Comparison of ENCODE assay signal across 28 mouse cellular contexts in genomic region chr10:120488526-120488925, GRCm38 (mm10). TPM values are rescaled to one million over a fixed set of nuclear protein-coding genes. Genes with fewer than 3 reads are reported as not detected.
"Had no signal": no experiment of that assay in that cellular context is flagged by ENCODE, and none has a peak within 500 bp of the region (broad histone marks: within the 10 kb centered on the region; RNA-seq: fewer than 3 reads in every experiment).

No protein-coding gene starts in this region.

- H3K9ac ChIP-seq: embryonic facial prominence, embryonic 12.5 days; embryonic facial prominence, embryonic 13.5 days; embryonic facial prominence, embryonic 15.5 days; forebrain, embryonic 12.5 days; forebrain, embryonic 13.5 days; forebrain, embryonic 15.5 days; forebrain, postnatal 0 days; heart, embryonic 12.5 days had no signal

- H3K4me1 ChIP-seq: embryonic facial prominence, embryonic 15.5 days; forebrain, embryonic 10.5 days; forebrain, embryonic 12.5 days; forebrain, embryonic 13.5 days; forebrain, embryonic 15.5 days; heart, embryonic 12.5 days had no signal

- DNase-seq: cerebellum, postnatal 10 days; cerebellum, postnatal 14 days; cerebellum, postnatal 25 days; cerebellum, postnatal 36 days; embryo, embryonic 11 days; forebrain, postnatal 0 days; gastrocnemius, adult 2 months; gastrocnemius, postnatal 10 days; gastrocnemius, postnatal 14 days; gastrocnemius, postnatal 25 days; gastrocnemius, postnatal 36 days; heart, adult 18-20 months had no signal

- H3K36me3 ChIP-seq: embryonic facial prominence, embryonic 12.5 days; embryonic facial prominence, embryonic 13.5 days; embryonic facial prominence, embryonic 15.5 days; forebrain, embryonic 10.5 days; forebrain, embryonic 12.5 days; forebrain, embryonic 15.5 days; heart, embryonic 12.5 days had no signal

- ATAC-seq: forebrain, embryonic 13.5 days; forebrain, embryonic 14.5 days; forebrain, embryonic 15.5 days; forebrain, embryonic 16.5 days; forebrain, postnatal 0 days had no signal

- H3K27me3 ChIP-seq: embryonic facial prominence, embryonic 12.5 days; embryonic facial prominence, embryonic 13.5 days; embryonic facial prominence, embryonic 15.5 days; forebrain, embryonic 12.5 days; forebrain, embryonic 13.5 days; forebrain, embryonic 15.5 days; heart, embryonic 12.5 days had no signal

- H3K4me2 ChIP-seq: embryonic facial prominence, embryonic 12.5 days; embryonic facial prominence, embryonic 13.5 days; embryonic facial prominence, embryonic 15.5 days; forebrain, embryonic 12.5 days; forebrain, embryonic 13.5 days; forebrain, embryonic 15.5 days; heart, embryonic 11.5 days; heart, embryonic 12.5 days had no signal

- H3K4me3 ChIP-seq: embryonic facial prominence, embryonic 10.5 days; embryonic facial prominence, embryonic 12.5 days; embryonic facial prominence, embryonic 13.5 days; embryonic facial prominence, embryonic 15.5 days; erythroblast, embryonic 14.5 days; forebrain, embryonic 10.5 days; forebrain, embryonic 12.5 days; forebrain, embryonic 13.5 days; forebrain, embryonic 15.5 days; gastrocnemius, adult 2 months; heart, embryonic 10.5 days; heart, embryonic 12.5 days had no signal

- H3K27ac ChIP-seq: embryonic facial prominence, embryonic 12.5 days; embryonic facial prominence, embryonic 13.5 days; embryonic facial prominence, embryonic 15.5 days; forebrain, embryonic 10.5 days; forebrain, embryonic 12.5 days; forebrain, embryonic 13.5 days; forebrain, embryonic 15.5 days; gastrocnemius, adult 2 months; heart, embryonic 10.5 days had no signal

RNA-seq across cellular contexts. Expression of gene Hmga2, which starts 12.3 kb away (rescaled TPM):
- total RNA-seq: gastrocnemius, postnatal 36 days; heart, adult 18-20 months; heart, adult 8-10 months had no signal
- polyA plus RNA-seq: frontal cortex, adult 2 months had no signal
